Mouse (Mus musculus) heart, postnatal 0 days (tissue): ENCODE results near the gene Tfpi.

Experiments used
- CTCF ChIP-seq: IDR thresholded peaks from 2 replicates; pipeline ENCODE4 v1.5.1; 2016; ENCODE audit warnings: antibody characterized with exemption, control low read depth, low read depth
- EP300 ChIP-seq: IDR thresholded peaks from 2 replicates; pipeline ENCODE4 v1.6.1; 2016; ENCODE audit warnings: antibody characterized with exemption, low read depth

DNA sequence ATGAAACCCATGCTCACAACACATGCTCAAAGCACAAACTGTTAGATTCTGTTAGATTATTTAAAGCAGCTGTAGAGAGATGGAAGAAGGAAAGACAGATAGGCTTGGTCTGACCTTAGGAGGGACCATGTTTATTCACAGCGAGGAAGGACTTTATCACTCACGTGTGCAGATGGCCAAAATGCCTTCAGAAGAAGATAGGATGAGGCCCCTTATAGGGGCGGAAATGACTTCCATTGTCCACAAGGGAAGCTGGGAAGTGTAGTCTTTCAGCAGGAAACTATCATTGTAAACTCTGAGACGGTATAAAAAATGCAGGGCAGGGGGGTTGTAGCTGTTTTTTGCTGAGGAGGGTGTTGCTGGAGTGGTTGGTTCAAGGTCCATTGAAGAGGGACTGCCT lies at the start of gene Tfpi:
- TF ChIP-seq EP300 (peak; percentile 63; the same call in 1 of the 2 replicates), CTCF (no peak)
